Mouse (Mus musculus): Measurements from ENCODE around the gene Heatr3.

GRCm38 (mm10) chr8:88201641-88202040, 64.0 kb downstream of the Heatr3 start:
- TF ChIP-seq CTCF (IDR thresholded peaks at IDR 0.05; ENCODE audit: low read depth): no peak
- TF ChIP-seq EP300 (optimal IDR thresholded peaks at IDR 0.05): no peak
